Mouse (Mus musculus) lung, postnatal 10 days (tissue): ENCODE results near the gene Hfm1.

ENCODE experiments used
- DNase-seq: peaks from one replicate; pipeline ENCODE4 v3.0.0; 2021

Gene Hfm1

DNA sequence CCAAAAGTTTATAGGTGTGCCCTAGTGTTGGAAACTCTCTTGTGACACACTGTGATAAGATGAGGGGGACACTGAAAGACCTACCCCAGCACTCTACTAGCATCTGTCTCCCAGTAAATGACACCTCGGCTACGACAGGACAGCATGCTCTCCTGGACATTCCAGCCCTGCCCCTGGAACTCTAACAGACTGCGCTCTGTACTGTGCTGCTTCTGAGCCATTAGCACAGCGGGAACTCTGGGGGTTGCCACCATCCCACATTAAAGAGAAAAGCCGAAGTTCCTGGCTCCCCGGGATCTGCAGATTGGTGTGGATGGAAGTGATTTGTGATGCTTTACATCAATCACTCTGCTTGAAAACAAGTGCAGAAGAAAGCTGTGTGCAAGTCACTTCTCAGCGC lies 93.1 kb downstream of the Hfm1 start:
- DNase-seq = no peak

GRCm38 (mm10) chr5:106831401-106831800 lies 94.7 kb downstream of the Hfm1 start:
- DNase-seq = no peak

GRCm38 (mm10) chr5:106830775-106831174 lies 95.3 kb downstream of the Hfm1 start:
- no peak for DNase-seq

DNA sequence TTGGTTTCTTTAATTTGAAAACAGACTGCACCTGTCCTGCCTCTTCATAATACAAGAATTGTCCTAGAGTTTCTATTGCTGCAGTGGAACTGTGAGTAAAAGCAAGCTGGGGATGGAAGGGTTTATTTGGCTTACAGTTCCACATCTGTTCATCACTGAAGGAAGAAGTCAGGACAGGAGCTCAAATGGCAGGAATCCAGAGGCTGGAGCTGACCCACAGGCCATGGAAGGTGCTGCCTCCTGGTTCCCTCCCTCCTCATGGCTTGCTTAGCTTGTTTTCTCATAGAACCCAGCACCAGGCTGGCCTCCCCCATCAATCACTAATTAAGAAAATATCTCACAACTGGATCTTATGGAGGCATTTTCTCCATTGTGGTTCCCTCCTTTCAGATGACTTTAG lies 99.4 kb downstream of the Hfm1 start:
- no peak for DNase-seq

DNA sequence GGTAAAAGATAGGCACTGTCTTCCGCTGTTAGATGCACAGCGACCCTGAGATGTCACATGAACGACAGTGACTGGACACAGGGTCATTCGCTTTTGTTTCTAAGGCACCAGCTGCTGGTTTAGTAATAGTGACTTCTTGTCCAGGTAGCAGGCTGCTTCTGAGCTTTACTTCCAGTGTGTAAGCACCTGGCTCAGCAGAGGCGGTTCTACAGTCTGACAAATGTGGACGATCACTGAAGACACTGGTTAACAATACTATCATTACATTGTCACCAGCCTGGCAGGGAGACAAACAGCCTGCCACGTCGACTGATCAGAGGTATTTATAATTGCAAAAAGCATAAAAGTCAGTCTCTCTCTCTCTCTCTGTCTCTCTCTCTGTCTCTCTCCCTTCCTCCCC lies 100.1 kb downstream of the Hfm1 start:
- no peak for DNase-seq

DNA sequence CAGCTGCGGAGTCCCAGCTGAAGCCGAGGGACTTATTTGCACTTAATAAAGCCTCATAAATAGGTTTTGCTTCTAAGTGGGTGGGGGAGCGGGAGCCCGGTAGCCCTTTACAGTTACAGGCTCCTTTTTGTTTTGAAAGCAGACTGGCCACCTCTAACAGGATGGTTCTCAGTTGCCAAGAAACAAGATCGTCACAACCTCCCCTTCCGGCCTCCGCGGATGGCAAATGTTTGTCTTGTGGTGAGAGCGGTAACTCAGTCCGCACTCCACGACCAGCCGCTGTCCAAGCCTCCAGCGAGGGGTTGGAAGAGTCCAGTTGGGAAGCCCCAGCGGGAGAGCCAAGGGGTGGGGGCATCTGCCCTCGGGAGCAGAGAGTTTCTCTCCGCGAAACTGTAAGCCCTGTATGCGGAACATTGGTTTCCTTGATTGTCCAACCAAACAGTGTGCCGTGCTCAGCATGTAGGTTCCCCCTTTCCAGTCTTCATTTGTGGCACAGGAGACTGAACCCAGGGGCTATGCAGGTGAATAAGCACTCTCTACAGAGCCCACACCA lies 100.7 kb downstream of the Hfm1 start:
- peak; percentile 26 for DNase-seq

GRCm38 (mm10) chr5:106824716-106825115 lies 101.4 kb downstream of the Hfm1 start:
- DNase-seq = no peak

- no peak for DNase-seq
Measured at GRCm38 (mm10) chr5:106819630-106820029, 106.5 kb downstream of the Hfm1 start.

- DNase-seq = no peak
Measured at GRCm38 (mm10) chr5:106815923-106816654, 110.0 kb downstream of the Hfm1 start.

DNA sequence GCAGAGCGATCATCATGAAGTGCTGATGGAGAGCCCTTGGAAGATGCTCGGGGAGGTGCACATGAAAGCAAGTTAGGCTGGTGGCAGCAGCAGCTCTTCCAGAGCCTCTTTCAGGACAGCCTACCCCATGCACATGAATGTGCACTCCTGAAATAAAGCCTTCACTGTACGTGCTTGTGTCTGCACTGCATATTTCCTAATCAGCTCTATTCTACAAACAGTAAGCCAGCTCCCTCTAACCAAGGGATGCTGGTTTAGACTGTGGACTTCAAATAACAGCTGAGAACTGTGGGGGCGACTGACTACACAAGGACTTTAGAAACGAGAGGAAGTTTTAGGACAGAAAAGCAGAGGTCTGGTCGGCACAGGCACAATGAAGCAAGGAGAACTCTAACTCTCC lies 111.5 kb downstream of the Hfm1 start:
- DNase-seq = no peak

DNA sequence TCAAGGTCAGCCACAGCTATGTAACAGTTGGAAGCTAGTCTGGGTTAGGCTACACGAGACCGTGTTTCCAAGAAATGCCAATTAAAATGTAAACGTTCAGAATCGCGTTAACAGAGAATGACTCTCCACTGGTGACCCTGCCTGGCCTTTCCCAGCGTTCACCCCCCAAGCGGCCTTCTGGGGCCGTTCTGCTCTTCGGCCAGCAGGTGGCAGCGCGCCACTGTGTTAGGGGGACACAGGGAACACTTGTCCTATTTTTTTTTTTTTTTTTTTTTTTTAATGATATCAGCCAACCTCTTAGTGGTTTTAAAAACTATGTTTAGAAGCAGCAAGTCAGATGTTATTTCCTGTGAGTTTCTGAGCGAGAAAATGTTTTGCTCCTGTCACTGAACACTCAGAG lies 123.0 kb downstream of the Hfm1 start:
- DNase-seq = peak; percentile 85

DNA sequence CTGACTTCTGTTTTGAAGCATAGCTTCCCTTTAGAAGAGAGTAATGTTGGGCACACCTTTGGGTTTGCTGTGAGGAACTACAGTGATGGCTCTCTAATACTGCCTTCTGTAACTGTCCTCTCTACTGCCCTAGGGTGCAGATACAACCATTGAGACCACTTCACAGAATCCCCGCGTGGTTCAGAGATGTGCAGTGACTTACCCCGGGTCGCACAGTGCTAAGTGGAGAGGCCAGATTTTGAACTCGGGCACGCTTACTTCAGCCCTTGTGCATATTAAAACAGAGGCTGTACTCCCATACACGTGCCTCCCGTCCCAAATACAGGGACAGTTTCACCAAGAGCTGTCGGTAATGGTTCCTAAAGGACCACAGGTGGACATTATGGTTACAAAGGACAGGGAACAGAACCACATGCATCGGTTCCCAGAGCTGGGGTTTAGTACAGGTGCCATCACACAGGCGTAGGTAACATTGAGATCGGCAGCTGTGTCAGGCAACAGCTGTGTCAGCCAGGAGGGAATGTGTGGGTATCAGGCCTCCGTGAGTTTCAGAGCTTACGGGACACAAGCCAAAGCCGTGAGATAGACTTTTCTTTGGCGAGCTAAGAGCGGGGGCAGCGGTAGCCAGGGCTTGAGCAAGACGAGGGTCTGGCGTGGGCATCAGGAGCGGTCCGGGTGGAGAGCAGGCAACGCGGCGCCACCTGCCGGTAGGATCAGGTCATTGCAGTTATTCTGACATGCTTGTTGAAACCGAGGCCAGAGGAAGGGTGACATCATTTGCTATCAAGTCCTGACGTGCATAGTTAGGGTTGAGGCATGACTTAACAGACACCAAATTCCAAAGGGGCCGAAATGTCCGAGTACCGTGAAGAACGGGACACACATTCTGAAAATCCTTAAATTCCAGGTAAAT lies 124.0 kb downstream of the Hfm1 start:
- peak; percentile 93 for DNase-seq

DNA sequence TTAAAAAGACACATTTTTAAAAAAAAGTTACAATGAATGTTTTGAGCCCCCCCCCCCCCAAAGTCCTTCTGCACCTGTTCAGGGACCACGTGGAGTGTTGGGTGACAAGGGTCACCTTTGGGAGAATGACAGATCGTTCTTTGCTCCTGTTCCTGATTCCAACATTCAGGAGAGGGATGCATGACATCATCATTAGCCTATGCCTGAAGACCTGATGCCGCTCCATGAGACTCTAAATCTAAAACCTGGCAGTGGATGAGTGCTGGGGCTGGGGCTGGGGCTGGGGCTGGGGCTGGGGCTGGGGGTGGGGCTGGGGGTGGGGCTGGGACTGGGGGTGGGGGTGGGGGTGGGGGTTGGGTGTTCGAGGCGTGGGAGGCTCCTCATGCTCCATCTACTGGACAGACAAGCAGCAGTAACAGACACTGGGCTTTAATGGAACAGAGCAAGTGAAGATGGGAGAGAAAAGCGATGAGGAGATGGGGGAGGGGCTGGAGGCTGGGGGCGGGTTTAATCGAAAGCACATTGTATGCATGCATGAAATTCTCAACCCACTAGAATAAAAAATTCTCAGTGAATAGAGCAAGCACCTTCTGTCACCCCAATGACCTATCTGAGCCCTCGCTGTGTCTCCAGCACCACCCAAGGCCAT lies 124.8 kb downstream of the Hfm1 start:
- no peak for DNase-seq

DNA sequence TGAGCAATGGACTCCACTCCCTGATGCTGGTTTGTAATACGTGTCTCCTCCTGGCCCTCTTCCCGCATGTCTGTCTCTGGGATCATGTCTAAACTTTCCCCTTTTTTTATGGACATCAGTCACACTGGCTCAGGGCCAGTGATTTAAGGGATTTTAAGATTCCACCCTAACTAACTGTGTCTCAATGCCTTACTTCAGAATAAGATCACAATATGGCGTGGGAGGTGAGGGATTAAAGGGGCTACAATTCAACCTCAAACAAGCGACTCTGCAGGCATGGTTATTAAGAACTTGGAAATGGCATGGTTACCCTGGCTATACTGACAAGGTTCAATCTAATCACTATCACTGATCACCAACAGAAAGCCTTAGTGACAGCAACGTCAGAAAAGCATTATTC lies 128.2 kb downstream of the Hfm1 start:
- DNase-seq = no peak

DNA sequence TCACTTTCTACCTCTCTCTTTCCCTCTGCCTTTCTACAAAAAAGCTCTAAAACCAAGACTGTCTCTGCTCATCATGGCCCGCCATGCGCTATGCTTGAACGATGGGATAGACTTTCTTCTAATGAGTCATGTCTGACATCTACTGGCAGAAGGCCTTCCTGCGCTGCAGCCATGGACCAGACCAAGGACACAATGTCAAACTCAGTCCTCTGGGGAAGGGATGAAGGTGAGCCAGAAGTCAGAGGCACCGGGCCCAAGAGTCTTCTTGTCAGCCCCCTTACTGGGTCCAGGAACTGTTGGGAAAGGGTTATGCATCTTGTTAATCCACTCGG lies 134.9 kb downstream of the Hfm1 start:
- DNase-seq = peak; percentile 35

- no peak for DNase-seq
Measured at GRCm38 (mm10) chr5:106790496-106791240, 135.5 kb downstream of the Hfm1 start.
